Mouse (Mus musculus) yolk sac, embryonic 10.5 days (tissue): ENCODE data around the gene Esyt2.
A peak's percentile ranks its signal among the peaks of the same experiment; 100 is the strongest.

Experiments used
- DNase-seq: peaks from one replicate; pipeline ENCODE4 v3.0.0-alpha.2; 2017; ENCODE audit warnings: low spot score

Esyt2 gene

GRCm38 (mm10) chr12:116362091-116362490, 81.1 kb downstream of the Esyt2 start:
- no peak for DNase-seq

GRCm38 (mm10) chr12:116366900-116367299, 85.9 kb downstream of the Esyt2 start:
- DNase-seq: no peak

DNA sequence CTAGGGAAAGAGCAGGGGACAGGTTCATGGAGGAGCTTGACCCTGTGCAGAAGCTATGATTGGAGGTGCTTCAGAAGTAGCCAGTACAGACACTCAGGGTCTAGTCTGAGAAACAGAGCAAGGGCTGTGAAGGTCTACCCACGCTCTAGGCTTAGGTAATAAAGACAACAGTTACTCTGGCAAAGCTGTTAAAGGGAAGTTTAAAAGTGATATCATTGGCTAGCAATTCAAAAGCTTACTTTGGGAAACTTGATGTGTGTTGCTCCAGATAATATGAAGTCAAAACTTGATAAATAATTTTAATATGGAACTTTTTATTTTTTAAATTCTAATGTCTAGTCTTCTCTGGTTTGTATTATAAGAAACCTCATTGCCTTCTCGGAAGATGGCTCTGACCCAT, 86.3 kb downstream of the Esyt2 start:
- no peak for DNase-seq

GRCm38 (mm10) chr12:116368857-116369256, 87.9 kb downstream of the Esyt2 start:
- DNase-seq: no peak

DNA sequence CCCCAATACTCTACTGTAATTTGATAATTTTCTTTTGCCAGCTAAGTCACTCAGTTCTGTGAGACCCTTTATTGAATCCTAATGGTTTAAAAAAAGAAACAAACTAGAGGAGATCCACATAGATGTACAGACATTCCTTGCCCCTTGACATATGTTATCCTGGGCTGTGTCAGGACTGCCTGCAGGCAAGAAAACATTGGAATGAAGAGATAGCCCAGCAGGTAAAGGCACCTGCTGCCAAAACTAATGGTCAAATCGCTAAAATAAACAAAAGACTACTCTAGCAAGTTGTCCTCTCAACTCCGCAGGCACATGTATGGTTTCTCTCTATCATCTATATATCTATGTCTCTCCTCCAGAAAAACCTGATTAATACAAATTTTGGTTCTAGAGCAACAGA, 102.1 kb downstream of the Esyt2 start:
- DNase-seq: no peak

DNA sequence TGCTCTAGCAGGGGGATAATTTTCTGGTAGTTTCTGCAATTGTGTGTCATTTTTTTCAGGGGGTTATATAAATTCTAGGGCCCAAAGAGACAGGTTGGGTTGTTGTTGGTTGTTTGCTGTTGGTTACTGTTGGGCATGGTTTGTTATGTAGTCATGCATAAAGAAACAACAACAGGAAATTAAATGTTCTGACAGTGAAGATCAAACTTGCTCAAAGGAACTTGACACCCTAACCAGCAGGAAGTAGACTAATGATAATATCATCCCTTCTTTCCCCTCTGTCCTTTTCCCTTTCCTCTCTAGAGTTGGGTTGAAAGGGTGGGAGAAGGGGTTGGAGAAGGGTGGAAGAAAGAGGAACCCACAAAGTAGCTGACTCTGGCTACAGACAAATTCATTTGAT, 103.0 kb downstream of the Esyt2 start:
- no peak for DNase-seq

- DNase-seq: no peak
Observed at GRCm38 (mm10) chr12:116386802-116387201, 105.8 kb downstream of the Esyt2 start.

DNA sequence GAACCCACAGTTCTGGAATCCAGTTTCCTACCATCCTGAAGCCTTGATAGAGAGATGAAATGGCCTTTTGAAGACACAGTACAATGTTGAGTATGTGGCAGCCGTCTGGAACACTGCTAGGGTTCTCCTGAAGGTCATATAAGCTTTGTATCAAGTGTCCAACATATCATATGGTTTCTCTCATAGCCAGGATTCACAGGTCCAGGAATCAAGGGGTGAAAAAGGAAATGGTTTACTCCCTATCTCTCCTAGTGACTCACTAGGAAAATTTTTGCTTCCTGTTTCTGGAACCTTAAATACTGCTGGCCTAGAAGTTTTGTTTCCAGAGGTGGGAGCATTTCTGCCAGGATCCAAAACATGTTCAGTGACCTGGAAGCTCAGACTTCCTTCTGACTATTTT, 108.9 kb downstream of the Esyt2 start:
- no peak for DNase-seq

DNA sequence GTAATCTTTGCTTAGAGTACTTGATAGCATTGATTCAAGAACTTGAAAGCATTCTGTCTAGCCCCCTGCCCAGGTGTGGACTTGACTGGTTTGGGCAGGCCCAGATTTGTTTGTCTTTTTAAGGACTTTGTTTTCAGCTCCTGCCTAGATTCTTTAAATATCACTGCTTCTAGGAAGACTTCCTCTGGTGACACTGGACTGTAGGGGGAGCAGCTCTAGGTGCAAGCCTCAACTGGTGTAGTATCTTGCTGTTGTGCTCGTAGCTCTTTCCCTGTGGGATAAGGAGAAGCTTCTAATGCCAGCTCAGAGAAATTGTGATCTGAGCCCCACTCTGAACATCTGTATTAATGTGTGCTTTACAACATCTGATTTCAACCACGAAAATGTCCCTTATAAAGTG, 113.3 kb downstream of the Esyt2 start:
- DNase-seq: no peak

- DNase-seq: no peak
Observed at GRCm38 (mm10) chr12:116395312-116395711, 114.3 kb downstream of the Esyt2 start.

DNA sequence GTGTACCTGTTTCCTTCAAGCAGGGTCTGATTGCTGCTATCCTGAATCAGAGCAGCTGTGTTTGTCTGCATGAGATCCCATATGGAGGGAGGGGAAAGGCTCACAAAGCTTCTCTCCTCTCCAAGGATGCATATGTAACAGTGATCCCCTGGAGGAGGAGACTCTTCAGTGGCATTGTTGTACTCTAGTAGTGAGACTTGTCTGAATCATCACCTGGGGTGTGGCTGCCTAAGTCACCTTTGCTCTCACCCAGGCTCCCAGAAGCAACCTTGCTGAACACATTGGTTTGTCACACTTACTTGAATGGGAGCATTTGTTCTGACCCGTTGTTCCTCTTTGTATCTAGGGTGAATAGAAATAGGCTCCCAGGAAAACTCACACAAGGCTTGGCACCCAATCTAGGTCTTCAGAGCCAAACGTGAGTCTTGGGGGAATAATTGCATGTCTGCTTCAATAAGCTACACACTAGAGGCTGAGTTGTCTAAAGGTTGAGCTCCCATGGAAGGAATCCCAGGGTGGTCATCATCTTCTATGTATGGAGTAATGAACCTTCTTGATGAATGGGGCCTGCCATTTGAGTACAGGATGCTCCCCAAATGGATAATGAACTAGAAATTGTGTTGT, 115.2 kb downstream of the Esyt2 start:
- DNase-seq: no peak

DNA sequence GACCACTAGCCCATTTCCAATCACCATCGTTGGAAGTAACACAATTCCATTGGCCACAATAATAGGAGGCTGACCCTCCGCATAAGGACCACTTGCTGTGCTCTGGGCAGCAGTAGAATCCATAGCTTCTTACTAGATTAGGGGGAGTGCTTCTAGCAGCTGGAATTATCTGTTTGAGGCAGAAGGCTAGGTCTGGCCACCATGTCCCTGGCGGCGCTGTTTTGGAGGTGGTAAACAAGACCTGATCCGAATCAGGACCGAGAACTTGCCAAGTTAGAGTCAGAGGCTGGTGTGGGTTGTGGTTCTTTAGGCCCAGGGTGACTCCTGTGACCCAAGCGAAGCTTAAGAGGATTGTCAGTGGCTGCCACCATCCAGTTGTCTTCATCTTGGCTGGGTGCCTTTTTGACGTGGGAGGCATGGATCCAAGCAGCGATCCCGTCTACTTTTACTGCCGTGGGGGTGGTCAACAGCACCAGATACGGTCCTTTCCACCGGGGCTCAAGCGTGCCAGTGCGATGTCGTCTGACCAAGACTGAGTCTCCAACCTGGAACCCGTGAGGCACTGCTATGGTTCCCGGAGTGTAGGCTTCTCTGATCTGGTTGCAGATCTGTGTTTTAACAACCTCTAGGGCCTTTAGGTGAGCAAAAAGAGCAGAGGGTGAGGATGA, 123.2 kb downstream of the Esyt2 start:
- DNase-seq: no peak

- peak; percentile 99 for DNase-seq
Observed at GRCm38 (mm10) chr12:116405045-116405835, 124.2 kb downstream of the Esyt2 start, which contains the start of gene Ncapg2. Gene Ncapg2, plus strand, starts transcription at chr12:116405402.

DNA sequence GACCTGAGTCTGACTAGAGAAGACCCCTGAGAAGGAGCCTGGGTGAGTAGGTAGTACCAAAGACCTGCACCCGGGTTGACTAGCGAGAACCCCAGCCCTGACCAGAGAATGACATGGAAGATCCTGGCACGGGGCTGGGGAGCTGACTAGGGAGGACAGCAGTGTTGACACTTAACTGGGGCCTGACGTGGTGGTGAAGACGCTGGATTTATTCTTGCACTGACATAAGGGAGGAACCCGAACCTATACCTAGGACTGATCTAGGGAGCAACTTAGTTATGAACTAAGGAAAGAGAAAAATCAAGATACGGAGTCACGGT, 124.8 kb downstream of the Esyt2 start:
- DNase-seq: peak; percentile 52

- DNase-seq: no peak
Observed at GRCm38 (mm10) chr12:116407883-116408282, 126.9 kb downstream of the Esyt2 start.

DNA sequence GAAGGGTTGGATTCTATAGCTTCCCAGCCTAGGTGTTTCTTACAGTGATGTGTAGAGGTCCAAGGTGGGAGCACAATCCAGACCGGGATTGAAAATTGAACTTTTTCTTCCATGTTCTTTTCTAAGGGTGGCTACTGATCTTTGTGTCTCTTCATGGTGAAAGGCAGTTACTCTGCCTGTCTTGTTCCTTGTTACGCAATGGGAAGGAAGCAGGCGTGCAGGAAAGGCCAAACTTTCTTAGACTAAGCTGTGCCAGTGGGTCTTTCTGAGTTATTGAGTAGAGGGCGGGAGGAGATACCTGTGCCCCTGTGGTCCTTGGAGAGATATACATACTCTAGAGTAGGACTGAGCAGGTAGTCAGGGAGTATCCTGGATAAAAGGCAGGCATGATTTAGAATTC, 133.9 kb downstream of the Esyt2 start:
- DNase-seq: no peak

- DNase-seq: no peak
Observed at GRCm38 (mm10) chr12:116416514-116416913, 135.5 kb downstream of the Esyt2 start.

DNA sequence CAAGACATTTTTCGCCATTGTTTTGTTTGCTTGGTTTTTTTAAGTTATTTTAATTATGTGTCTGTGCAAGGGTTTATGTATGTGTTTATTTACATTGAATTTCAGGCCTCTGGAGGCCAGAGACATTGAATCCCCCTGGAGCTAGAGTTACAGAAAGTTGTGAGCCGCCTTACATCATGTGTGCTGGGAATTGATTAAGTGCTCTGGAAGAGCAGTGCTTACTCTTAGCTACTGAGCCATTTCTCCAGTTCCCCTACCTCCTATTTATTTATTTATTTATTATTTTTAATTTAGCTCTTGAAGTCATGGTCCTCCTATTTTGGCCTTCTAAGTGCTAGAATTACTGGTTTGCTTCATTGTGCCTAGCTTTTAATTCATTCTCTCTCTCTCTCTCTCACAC, 140.7 kb downstream of the Esyt2 start:
- no peak for DNase-seq

- DNase-seq: no peak
Observed at GRCm38 (mm10) chr12:116425392-116425791, 144.4 kb downstream of the Esyt2 start.

DNA sequence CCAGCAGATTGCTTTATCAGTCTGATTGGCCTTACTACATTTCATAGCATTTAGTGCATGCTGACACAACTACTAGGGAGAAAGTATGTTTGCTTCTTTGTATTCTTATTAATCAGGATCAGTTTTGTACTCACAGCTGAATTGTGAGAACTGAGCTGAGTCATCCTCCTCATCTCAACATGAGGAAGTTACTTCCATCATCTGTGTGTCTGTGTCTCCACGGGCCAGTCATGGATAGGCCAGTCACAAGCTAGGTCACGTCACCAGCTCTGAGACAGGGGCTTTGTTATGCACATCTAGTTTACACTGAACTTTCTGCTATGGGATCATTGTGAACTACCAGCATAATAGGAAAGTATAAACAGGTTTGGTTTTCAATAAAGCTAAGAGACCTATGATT, 152.7 kb downstream of the Esyt2 start:
- no peak for DNase-seq

DNA sequence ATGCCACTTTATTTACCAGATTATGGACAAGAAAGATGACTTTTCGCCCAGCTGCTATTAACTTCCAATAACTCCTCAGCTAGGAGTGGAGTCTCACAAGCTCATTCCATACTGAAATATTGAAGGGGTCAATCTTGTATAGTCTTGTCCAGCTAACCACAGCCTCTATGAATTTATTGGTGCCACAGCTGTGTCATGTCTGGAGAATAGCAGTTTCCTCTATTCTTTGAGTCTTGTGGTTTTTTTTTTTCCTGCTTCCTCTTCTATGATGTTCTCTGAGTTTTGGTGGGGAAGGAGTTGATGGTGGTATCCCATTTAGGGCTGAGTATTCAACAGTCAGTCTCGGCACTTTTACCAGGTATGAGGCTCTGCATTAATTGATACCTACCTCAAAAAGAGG, 154.2 kb downstream of the Esyt2 start:
- DNase-seq: no peak

DNA sequence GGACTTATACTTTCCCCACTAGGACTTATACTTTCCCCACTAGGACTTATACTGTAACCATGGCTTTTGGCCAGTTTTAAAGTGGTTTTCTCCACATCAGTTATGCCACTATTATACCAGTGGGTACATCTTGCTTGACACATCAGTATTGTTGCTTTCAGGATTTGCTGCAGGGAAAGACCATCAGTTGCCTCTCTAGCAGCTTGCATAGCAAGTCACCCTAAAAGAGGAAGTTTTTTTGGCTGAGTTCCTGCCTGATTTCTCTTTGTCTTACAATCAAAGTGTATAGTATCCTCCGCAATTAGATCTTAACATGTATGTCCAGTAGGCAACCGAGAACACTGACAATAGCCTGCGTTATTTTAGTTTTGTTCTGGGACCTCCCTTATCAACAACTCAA, 155.1 kb downstream of the Esyt2 start:
- no peak for DNase-seq

DNA sequence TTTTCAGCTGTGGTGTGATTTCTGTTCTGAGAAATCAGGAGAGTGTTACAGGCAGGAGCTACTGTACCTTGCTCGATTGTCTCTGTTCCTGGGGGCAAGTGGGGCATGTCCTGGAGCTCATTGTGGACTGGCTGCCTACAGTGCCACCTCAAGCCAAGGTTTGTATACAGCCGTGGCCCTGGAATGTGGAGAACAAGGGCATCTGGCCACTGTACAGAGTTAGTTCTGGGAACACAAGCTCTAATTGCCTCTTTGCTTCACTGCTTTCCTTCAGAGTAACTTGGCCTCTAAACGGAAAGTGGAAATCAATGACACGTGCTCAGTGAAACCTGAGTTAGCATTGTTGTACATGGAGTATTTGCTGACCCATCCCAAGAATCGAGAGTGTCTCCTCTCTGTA, 157.6 kb downstream of the Esyt2 start:
- DNase-seq: no peak
